Mouse (Mus musculus) midbrain, embryonic 10.5 days (tissue): Measurements from ENCODE around the gene Gm49318. TPM values are rescaled to one million over a fixed set of nuclear protein-coding genes. Genes with fewer than 3 reads are reported as not detected.

Experiments used
- DNase-seq: peaks from one replicate; pipeline ENCODE4 v3.0.0-alpha.2; 2017; ENCODE audit warnings: low spot score
- H3K27ac ChIP-seq: fragments of 300-500 bp; sonication (generic); replicated peaks from 2 replicates; pipeline ENCODE4 v1.5.1; 2016; ENCODE audit warnings: mild to moderate bottlenecking
- H3K27me3 ChIP-seq: fragments of 300-500 bp; sonication (generic); 2 replicates; pipeline ENCODE4 v1.6.1; 2016; ENCODE audit warnings: low read depth, mild to moderate bottlenecking; ENCODE audit not compliant: poor library complexity, severe bottlenecking
- H3K36me3 ChIP-seq: fragments of 300-500 bp; sonication (generic); 2 replicates; pipeline ENCODE4 v1.6.1; 2016; ENCODE audit warnings: mild to moderate bottlenecking, moderate library complexity
- H3K4me1 ChIP-seq: fragments of 300-500 bp; sonication (generic); 2 replicates; pipeline ENCODE4 v1.6.1; 2016
- H3K4me3 ChIP-seq: fragments of 300-500 bp; sonication (generic); 2 replicates; pipeline ENCODE4 v1.5.1; 2016; ENCODE audit warnings: mild to moderate bottlenecking, moderate library complexity
- H3K9me3 ChIP-seq: fragments of 300-500 bp; sonication (generic); replicated peaks from 2 replicates; pipeline ENCODE4 v1.6.1; 2016; ENCODE audit warnings: mild to moderate bottlenecking
- WGBS: fragments of 180-500 bp; shearing (Covaris S2); methylation state at CpG from one replicate; pipeline ENCODE4 v1.1.7; 2016; 5-methylcytosine and 5-hydroxymethylcytosine counted together
- polyA plus RNA-seq: library from polyadenylated mRNA; unstranded; fragments of >200 nt; fragmentation: Nextera tagmentation; extraction: Ambion mirVana; gene quantifications from 2 replicates; pipeline ENCODE4 v1.2.1, GENCODE M21; 2016

Gene Gm49318
- polyA plus RNA-seq, 1 experiment from 2014 or later, result not detected

GRCm38 (mm10) chr9:22064341-22064740 lies 6.7 kb downstream of the Gm49318 start:
- H3K4me1 ChIP-seq, result no peaks in the 10 kb centered on the region
- no peak for DNase-seq
- H3K9me3 ChIP-seq, result no peaks in the 10 kb centered on the region; the same call in 1 of the 2 replicates
- H3K36me3 ChIP-seq, result peaks cover 96% of the 10 kb centered on the region
- WGBS, result 91% methylated on average over 3 of the region's 3 CpGs
- H3K4me3 ChIP-seq, result no peak overlapping the region
- no peaks in the 10 kb centered on the region for H3K27me3 ChIP-seq
- no peak overlapping the region for H3K27ac ChIP-seq

GRCm38 (mm10) chr9:22061339-22061738 lies 9.7 kb downstream of the Gm49318 start:
- 85% methylated on average over 2 of the region's 2 CpGs for WGBS
- Histone ChIP-seq H3K36me3 (peaks cover 99% of the 10 kb centered on the region), H3K27ac (no peak overlapping the region), H3K9me3 (no peaks in the 10 kb centered on the region; the same call in 1 of the 2 replicates), H3K4me3 (no peak overlapping the region), H3K27me3 (peaks cover 9% of the 10 kb centered on the region; the same call in 1 of the 2 replicates), H3K4me1 (no peaks in the 10 kb centered on the region)
- no peak for DNase-seq

- H3K36me3 ChIP-seq, result peaks cover 71% of the 10 kb centered on the region
- H3K4me1 ChIP-seq, result peaks cover 13% of the 10 kb centered on the region
- no peak overlapping the region for H3K27ac ChIP-seq
- H3K27me3 ChIP-seq, result peaks cover 41% of the 10 kb centered on the region
- no peaks in the 10 kb centered on the region for H3K9me3 ChIP-seq
- no peak for DNase-seq
- WGBS, result 92% methylated on average over 9 of the region's 9 CpGs
- no peak overlapping the region for H3K4me3 ChIP-seq
Observed at GRCm38 (mm10) chr9:22058011-22058424, 13.0 kb downstream of the Gm49318 start.

GRCm38 (mm10) chr9:22057031-22057517 lies 14.0 kb downstream of the Gm49318 start:
- Histone ChIP-seq H3K4me3 (no peak overlapping the region), H3K27ac (no peak overlapping the region), H3K27me3 (peaks cover 51% of the 10 kb centered on the region), H3K9me3 (no peaks in the 10 kb centered on the region), H3K4me1 (peaks cover 16% of the 10 kb centered on the region), H3K36me3 (peaks cover 62% of the 10 kb centered on the region)
- WGBS, result 90% methylated on average over 9 of the region's 9 CpGs
- no peak for DNase-seq

- Histone ChIP-seq H3K4me1 (peaks cover 23% of the 10 kb centered on the region), H3K4me3 (no peak overlapping the region), H3K27me3 (peaks cover 57% of the 10 kb centered on the region), H3K27ac (no peak overlapping the region), H3K9me3 (no peaks in the 10 kb centered on the region), H3K36me3 (peaks cover 55% of the 10 kb centered on the region)
- WGBS, result 75% methylated on average over 9 of the region's 9 CpGs
- no peak for DNase-seq
Observed at GRCm38 (mm10) chr9:22056303-22056910, 14.7 kb downstream of the Gm49318 start.

- H3K27ac ChIP-seq, result no peak overlapping the region
- peaks cover 64% of the 10 kb centered on the region for H3K27me3 ChIP-seq
- H3K36me3 ChIP-seq, result peaks cover 48% of the 10 kb centered on the region
- no peak for DNase-seq
- no peaks in the 10 kb centered on the region for H3K9me3 ChIP-seq
- H3K4me1 ChIP-seq, result peaks cover 30% of the 10 kb centered on the region
- H3K4me3 ChIP-seq, result no peak overlapping the region
- 42% methylated on average over 29 of the region's 29 CpGs for WGBS
Observed at GRCm38 (mm10) chr9:22055713-22056112, 15.3 kb downstream of the Gm49318 start.

GRCm38 (mm10) chr9:22054411-22055076 lies 16.5 kb downstream of the Gm49318 start:
- Histone ChIP-seq H3K4me1 (peaks cover 41% of the 10 kb centered on the region), H3K4me3 (peak overlapping the region; percentile 46), H3K27me3 (peaks cover 76% of the 10 kb centered on the region), H3K27ac (peak overlapping the region; percentile 13; the same call in 1 of the 2 replicates), H3K9me3 (no peaks in the 10 kb centered on the region), H3K36me3 (peaks cover 37% of the 10 kb centered on the region)
- WGBS, result 1% methylated on average over 32 of the region's 32 CpGs
- peak; percentile 83 for DNase-seq

- 39% methylated on average over 7 of the region's 7 CpGs for WGBS
Observed at GRCm38 (mm10) chr9:22053657-22054056, 17.4 kb downstream of the Gm49318 start.

GRCm38 (mm10) chr9:22051958-22052254 lies 19.2 kb downstream of the Gm49318 start, which contains the start of gene Elavl3:
TSS of gene Elavl3 (minus strand) at chr9:22052023.
- WGBS, result under 1% methylated on average over 28 of the region's 28 CpGs
- Histone ChIP-seq H3K9me3 (no peaks in the 10 kb centered on the region), H3K36me3 (peaks cover 11% of the 10 kb centered on the region), H3K27ac (peak within 1 kb of the TSS; percentile 92), H3K4me3 (peak within 1 kb of the TSS; percentile 83), H3K4me1 (peaks cover 68% of the 10 kb centered on the region), H3K27me3 (peaks cover 83% of the 10 kb centered on the region)
- peak; percentile 86 for DNase-seq

More at GRCm38 (mm10) chr9:22053657-22054056, 17.4 kb downstream of the Gm49318 start:
- Histone ChIP-seq H3K4me3 (no peak overlapping the region), H3K9me3 (no peaks in the 10 kb centered on the region), H3K27me3 (peaks cover 84% of the 10 kb centered on the region), H3K27ac (no peak overlapping the region), H3K36me3 (peaks cover 29% of the 10 kb centered on the region), H3K4me1 (peaks cover 50% of the 10 kb centered on the region)
- DNase-seq, result no peak

- Histone ChIP-seq H3K9me3 (no peaks in the 10 kb centered on the region), H3K36me3 (0 out of 2 replicates have a peak, but pooled peaks cover 6% of the 10 kb centered on the region), H3K27me3 (peaks cover 77% of the 10 kb centered on the region), H3K27ac (peak overlapping the region; percentile 92), H3K4me3 (peak overlapping the region; percentile 83), H3K4me1 (peaks cover 68% of the 10 kb centered on the region)
- WGBS, result 1% methylated on average over 67 of the region's 67 CpGs
- DNase-seq, result peak; percentile 53
Observed at GRCm38 (mm10) chr9:22051161-22051957, 19.7 kb downstream of the Gm49318 start.

GRCm38 (mm10) chr9:22050351-22050889 lies 20.6 kb downstream of the Gm49318 start:
- Histone ChIP-seq H3K4me3 (peak overlapping the region; percentile 83), H3K36me3 (no peaks in the 10 kb centered on the region; the same call in 1 of the 2 replicates), H3K4me1 (peaks cover 68% of the 10 kb centered on the region), H3K27me3 (peaks cover 68% of the 10 kb centered on the region), H3K9me3 (no peaks in the 10 kb centered on the region), H3K27ac (peak overlapping the region; percentile 92)
- under 1% methylated on average over 43 of the region's 43 CpGs for WGBS
- peak; percentile 84 for DNase-seq

- peak overlapping the region; percentile 92 for H3K27ac ChIP-seq
- DNase-seq, result peak; percentile 30
- peaks cover 61% of the 10 kb centered on the region for H3K4me1 ChIP-seq
- peak overlapping the region; percentile 83 for H3K4me3 ChIP-seq
- 43% methylated on average over 4 of the region's 4 CpGs for WGBS
- H3K9me3 ChIP-seq, result no peaks in the 10 kb centered on the region
- peaks cover 63% of the 10 kb centered on the region for H3K27me3 ChIP-seq
- no peaks in the 10 kb centered on the region; the same call in 1 of the 2 replicates for H3K36me3 ChIP-seq
Observed at GRCm38 (mm10) chr9:22049721-22050270, 21.3 kb downstream of the Gm49318 start.
